In genomic region chr8:106535448-106535847, GRCm38 (mm10) we compare ENCODE assay signal across 19 mouse cellular contexts. TPM values are rescaled to one million over a fixed set of nuclear protein-coding genes. Genes with fewer than 3 reads are reported as not detected.
DNase-seq lines count a peak whose midpoint lies in the region; ATAC-seq and TF ChIP-seq lines count a peak whose summit lies in the region.
"Had no signal": no experiment of that assay in that cellular context is flagged by ENCODE, and none has a peak within 500 bp of the region (broad histone marks: within the 10 kb centered on the region; RNA-seq: fewer than 3 reads in every experiment).

No protein-coding gene starts in this region.

- 77% methylated on average over 4 of the region's 4 CpGs for WGBS in hindbrain, postnatal 0 days
- WGBS in hindbrain, embryonic 13.5 days = 72% methylated on average over 4 of the region's 4 CpGs

- no peak overlapping the region for H3K4me3 ChIP-seq in hindbrain, postnatal 0 days (ENCODE audit: low read length)
- H3K4me3 ChIP-seq in hindbrain, embryonic 13.5 days = no peak overlapping the region
- H3K4me3 ChIP-seq in bone marrow macrophage, adult 2 months (ENCODE audit: insufficient read depth, low read length) = no peak overlapping the region
- H3K4me3 ChIP-seq: embryonic facial prominence, embryonic 12.5 days; forebrain, embryonic 12.5 days; neural tube, embryonic 13.5 days had no signal

- no peak for DNase-seq in hindbrain, postnatal 0 days (ENCODE audit: low spot score)
- peak; percentile 6 for DNase-seq in lung, postnatal 25 days (ENCODE audit: low spot score)
- no peak for DNase-seq in lung, postnatal 4 days
- peak; percentile 10 for DNase-seq in splenic B cell, adult 2 months (ENCODE audit: low read depth, low spot score)
- no peak for DNase-seq in thymus, postnatal 25 days
- DNase-seq in frontal cortex, postnatal 14 days (ENCODE audit: low spot score in 2 of 2) = no peak
- DNase-seq: adrenal gland, adult 2 months; cerebellum, adult 11-12 months; gastrocnemius, postnatal 25 days had no signal

- no peaks in the 10 kb centered on the region for H3K4me1 ChIP-seq in hindbrain, postnatal 0 days (ENCODE audit: insufficient read depth, low read length)
- peaks cover 10% of the 10 kb centered on the region for H3K4me1 ChIP-seq in hindbrain, embryonic 13.5 days (replicated peaks)
- no peaks in the 10 kb centered on the region for H3K4me1 ChIP-seq in bone marrow macrophage, adult 2 months (ENCODE audit: control insufficient read depth, insufficient read depth, low read length)
- H3K4me1 ChIP-seq: embryonic facial prominence, embryonic 12.5 days; forebrain, embryonic 12.5 days had no signal

- H3K4me2 ChIP-seq in hindbrain, postnatal 0 days (ENCODE audit: low read depth, low read length) = no peak overlapping the region
- no peak overlapping the region for H3K4me2 ChIP-seq in hindbrain, embryonic 13.5 days
- H3K4me2 ChIP-seq: embryonic facial prominence, embryonic 12.5 days; forebrain, embryonic 12.5 days; midbrain, embryonic 11.5 days; neural tube, embryonic 13.5 days had no signal

- H3K36me3 ChIP-seq in hindbrain, postnatal 0 days (ENCODE audit: insufficient read depth, low read length) = no peaks in the 10 kb centered on the region
- no peaks in the 10 kb centered on the region for H3K36me3 ChIP-seq in hindbrain, embryonic 13.5 days
- H3K36me3 ChIP-seq in splenic B cell, adult 2 months (ENCODE audit: control insufficient read depth, insufficient read depth, low read length, poor library complexity, severe bottlenecking) = no peaks in the 10 kb centered on the region
- H3K36me3 ChIP-seq: embryonic facial prominence, embryonic 12.5 days; forebrain, embryonic 12.5 days had no signal

- ATAC-seq in hindbrain, postnatal 0 days = no peak
- ATAC-seq in hindbrain, embryonic 13.5 days (ENCODE audit: low FRiP score) = no peak
- ATAC-seq: inflammation-experienced regulatory T-cells, adult 6 months had no signal

- H3K27ac ChIP-seq in hindbrain, postnatal 0 days = no peak overlapping the region
- H3K27ac ChIP-seq in hindbrain, embryonic 13.5 days = no peak overlapping the region
- no peak overlapping the region for H3K27ac ChIP-seq in bone marrow macrophage, adult 2 months (ENCODE audit: insufficient read depth, low read depth, low read length)
- H3K27ac ChIP-seq: embryonic facial prominence, embryonic 12.5 days; forebrain, embryonic 12.5 days; neural tube, embryonic 13.5 days had no signal

- H3K9me3 ChIP-seq in hindbrain, postnatal 0 days (ENCODE audit: low read length) = no peaks in the 10 kb centered on the region
- no peaks in the 10 kb centered on the region for H3K9me3 ChIP-seq in hindbrain, embryonic 13.5 days
- H3K9me3 ChIP-seq: embryonic facial prominence, embryonic 12.5 days; forebrain, embryonic 12.5 days; neural tube, embryonic 13.5 days had no signal

- no peaks in the 10 kb centered on the region for H3K27me3 ChIP-seq in hindbrain, postnatal 0 days (ENCODE audit: insufficient read depth, low read length)
- H3K27me3 ChIP-seq in hindbrain, embryonic 13.5 days = no peaks in the 10 kb centered on the region
- H3K27me3 ChIP-seq in splenic B cell, adult 2 months (ENCODE audit: control insufficient read depth, insufficient read depth, low read length, poor library complexity, severe bottlenecking) = no peaks in the 10 kb centered on the region
- H3K27me3 ChIP-seq: embryonic facial prominence, embryonic 12.5 days; forebrain, embryonic 12.5 days; neural tube, embryonic 13.5 days had no signal

- TF ChIP-seq POLR2A in bone marrow macrophage, adult 2 months (IDR thresholded peaks at IDR 0.05; ENCODE audit: borderline replicate concordance, low read depth, low read length) = no peak

- H3K9ac ChIP-seq in hindbrain, postnatal 0 days (replicated peaks; ENCODE audit: low read length) = no peak overlapping the region
- no peak overlapping the region for H3K9ac ChIP-seq in hindbrain, embryonic 13.5 days
- H3K9ac ChIP-seq: embryonic facial prominence, embryonic 12.5 days; forebrain, embryonic 12.5 days; neural tube, embryonic 13.5 days had no signal

- peak; percentile 50 for TF ChIP-seq CTCF in hindbrain, postnatal 0 days (IDR thresholded peaks at IDR 0.05; ENCODE audit: low read depth)
- peak; percentile 47 for TF ChIP-seq CTCF in bone marrow macrophage, adult 2 months (IDR thresholded peaks at IDR 0.05; ENCODE audit: low read depth, low read length)

RNA-seq across cellular contexts. Expression of gene Cdh3, which starts 24.8 kb away (rescaled TPM):
- 6.7 and 7.0 TPM in 2 replicates for total RNA-seq in hindbrain, postnatal 0 days (2014; rRNA removed)
- 3.6 and 4.9 TPM in 2 replicates for polyA plus RNA-seq in hindbrain, postnatal 0 days (2015; fragmentation: Nextera tagmentation; extraction: Ambion mirVana)
- polyA plus RNA-seq in hindbrain, embryonic 13.5 days (2015; fragmentation: Nextera tagmentation; extraction: Ambion mirVana) = 2.3 and 2.7 TPM in 2 replicates
- not detected in 2 replicates for polyA plus RNA-seq in bone marrow macrophage, adult 2 months (2012; ENCODE audit: insufficient read depth, insufficient read length, missing spikeins)
- polyA plus RNA-seq: inflammation-experienced regulatory T-cells, adult 6 months had no signal

RNA-seq across cellular contexts. Expression of gene 6030452D12Rik, which starts 35.1 kb away (rescaled TPM):
- not detected in 2 replicates for total RNA-seq in hindbrain, postnatal 0 days (2014; rRNA removed)
- polyA plus RNA-seq in hindbrain, postnatal 0 days (2015; fragmentation: Nextera tagmentation; extraction: Ambion mirVana) = not detected in 2 replicates
- not detected in 2 replicates for polyA plus RNA-seq in hindbrain, embryonic 13.5 days (2015; fragmentation: Nextera tagmentation; extraction: Ambion mirVana)
- polyA plus RNA-seq in bone marrow macrophage, adult 2 months (2012; ENCODE audit: insufficient read depth, insufficient read length, missing spikeins) = not detected in 2 replicates
- total RNA-seq: adrenal gland, adult 2 months; gastrocnemius, postnatal 25 days; layer of hippocampus, adult 8-10 months had no signal
- polyA plus RNA-seq: adrenal gland, adult 2 months; embryonic facial prominence, embryonic 12.5 days; forebrain, embryonic 12.5 days; heart, embryonic 16.5 days; inflammation-experienced regulatory T-cells, adult 6 months; limb, embryonic 11.5 days; midbrain, embryonic 11.5 days; neural tube, embryonic 13.5 days had no signal

RNA-seq across cellular contexts. Expression of gene Gm10073, which starts 37.8 kb away (rescaled TPM):
- 59.5 and 82.5 TPM in 2 replicates for total RNA-seq in hindbrain, postnatal 0 days (2014; rRNA removed)
- 4.2 and 6.1 TPM in 2 replicates for polyA plus RNA-seq in hindbrain, postnatal 0 days (2015; fragmentation: Nextera tagmentation; extraction: Ambion mirVana)
- polyA plus RNA-seq in hindbrain, embryonic 13.5 days (2015; fragmentation: Nextera tagmentation; extraction: Ambion mirVana) = 6.1 and 9.5 TPM in 2 replicates
- 54.5 and 99.5 TPM in 2 replicates for polyA plus RNA-seq in bone marrow macrophage, adult 2 months (2012; ENCODE audit: insufficient read depth, insufficient read length, missing spikeins)

Comparison
In these comparisons a context has a peak if more than half of its experiments do, and no peak if none do; other contexts are left out.
1. DNase-seq: peak in lung, postnatal 25 days (single experiment) and splenic B cell, adult 2 months (single experiment); none in hindbrain, postnatal 0 days (single experiment), lung, postnatal 4 days (0 of 2), thymus, postnatal 25 days (single experiment) and frontal cortex, postnatal 14 days (0 of 2).